Mouse (Mus musculus): Measurements from ENCODE around the gene 3110040M04Rik. TPM values are rescaled to one million over a fixed set of nuclear protein-coding genes. Genes with fewer than 3 reads are reported as not detected.
"Not testable (repeated sequence)": the region's sequence is repeated elsewhere in the genome, so short reads cannot be mapped to it uniquely, and the experiment has no call there.

The 3110040M04Rik gene
- polyA plus RNA-seq, 1 experiment = not detected

GRCm38 (mm10) chr1:151200620-151201019 is 3.3 kb upstream of the 3110040M04Rik start:
- H3K27me3 ChIP-seq (replicated peaks); H3K9me3 ChIP-seq; H3K4me1 ChIP-seq; H3K36me3 ChIP-seq (replicated peaks; ENCODE audit: low read length); H3K4me3 ChIP-seq (replicated peaks): not testable (repeated sequence)

GRCm38 (mm10) chr1:151202771-151203170 is 1.1 kb upstream of the 3110040M04Rik start:
- H3K27me3 ChIP-seq (replicated peaks); H3K4me3 ChIP-seq (replicated peaks); H3K9me3 ChIP-seq; H3K4me1 ChIP-seq; H3K36me3 ChIP-seq (replicated peaks; ENCODE audit: low read length): not testable (repeated sequence)

- H3K4me3 ChIP-seq (replicated peaks); H3K9me3 ChIP-seq; H3K4me1 ChIP-seq; H3K36me3 ChIP-seq (replicated peaks; ENCODE audit: low read length); H3K27me3 ChIP-seq (replicated peaks): not testable (repeated sequence)
Measured at GRCm38 (mm10) chr1:151208493-151208892, 4.6 kb downstream of the 3110040M04Rik start.

GRCm38 (mm10) chr1:151208944-151209343 is 5.0 kb downstream of the 3110040M04Rik start:
- not testable (repeated sequence) for H3K27me3 ChIP-seq (replicated peaks); H3K4me3 ChIP-seq (replicated peaks); H3K4me1 ChIP-seq; H3K9me3 ChIP-seq; H3K36me3 ChIP-seq (replicated peaks; ENCODE audit: low read length)

- not testable (repeated sequence) for H3K9me3 ChIP-seq; H3K4me3 ChIP-seq (replicated peaks); H3K36me3 ChIP-seq (replicated peaks; ENCODE audit: low read length); H3K4me1 ChIP-seq; H3K27me3 ChIP-seq (replicated peaks)
Measured at GRCm38 (mm10) chr1:151209824-151210355, 6.0 kb downstream of the 3110040M04Rik start, which contains the start of gene Gm47996. Gene Gm47996, plus strand, starts transcription at chr1:151210131.

- not testable (repeated sequence) for H3K27me3 ChIP-seq (replicated peaks); H3K36me3 ChIP-seq (replicated peaks; ENCODE audit: low read length); H3K9me3 ChIP-seq; H3K4me3 ChIP-seq (replicated peaks)
- peaks cover 21% of the 10 kb centered on the region for H3K4me1 ChIP-seq
Measured at GRCm38 (mm10) chr1:151211666-151212065, 7.7 kb downstream of the 3110040M04Rik start.

- H3K4me3 ChIP-seq (replicated peaks) = no peak overlapping the region
Measured at GRCm38 (mm10) chr1:151214862-151215261, 10.9 kb downstream of the 3110040M04Rik start.

GRCm38 (mm10) chr1:151215985-151216384 is 12.1 kb downstream of the 3110040M04Rik start:
- Histone ChIP-seq H3K9me3 (no peaks in the 10 kb centered on the region), H3K36me3 (replicated peaks; ENCODE audit: low read length) (no peaks in the 10 kb centered on the region), H3K4me1 (peaks cover 24% of the 10 kb centered on the region), H3K4me3 (replicated peaks) (no peak overlapping the region), H3K27me3 (replicated peaks) (peaks cover 3% of the 10 kb centered on the region)
- TF ChIP-seq FLI1 (IDR thresholded peaks at IDR 0.05; ENCODE audit: low read length) = no peak
- no peak for TF ChIP-seq GATA1 (IDR thresholded peaks at IDR 0.05; ENCODE audit: borderline replicate concordance, low read length)

More at GRCm38 (mm10) chr1:151214862-151215261, 10.9 kb downstream of the 3110040M04Rik start:
- peaks cover 3% of the 10 kb centered on the region for H3K27me3 ChIP-seq (replicated peaks)
- H3K36me3 ChIP-seq (replicated peaks; ENCODE audit: low read length) = no peaks in the 10 kb centered on the region
- H3K9me3 ChIP-seq = no peaks in the 10 kb centered on the region
- TF ChIP-seq GATA1 (IDR thresholded peaks at IDR 0.05; ENCODE audit: borderline replicate concordance, low read length) (no peak), FLI1 (IDR thresholded peaks at IDR 0.05; ENCODE audit: low read length) (no peak)
- peaks cover 24% of the 10 kb centered on the region for H3K4me1 ChIP-seq

- H3K27me3 ChIP-seq (replicated peaks) = peaks cover 3% of the 10 kb centered on the region
- peaks cover 24% of the 10 kb centered on the region for H3K4me1 ChIP-seq
- TF ChIP-seq GATA1 (IDR thresholded peaks at IDR 0.05; ENCODE audit: borderline replicate concordance, low read length) (no peak), FLI1 (IDR thresholded peaks at IDR 0.05; ENCODE audit: low read length) (no peak)
- no peak overlapping the region for H3K4me3 ChIP-seq (replicated peaks)
- H3K9me3 ChIP-seq = no peaks in the 10 kb centered on the region
- H3K36me3 ChIP-seq (replicated peaks; ENCODE audit: low read length) = no peaks in the 10 kb centered on the region
Measured at GRCm38 (mm10) chr1:151216417-151216816, 12.5 kb downstream of the 3110040M04Rik start.

- Histone ChIP-seq H3K36me3 (replicated peaks; ENCODE audit: low read length) (no peaks in the 10 kb centered on the region), H3K27me3 (replicated peaks) (no peaks in the 10 kb centered on the region), H3K4me1 (peaks cover 24% of the 10 kb centered on the region), H3K4me3 (replicated peaks) (no peak overlapping the region), H3K9me3 (no peaks in the 10 kb centered on the region)
- no peak for TF ChIP-seq FLI1 (IDR thresholded peaks at IDR 0.05; ENCODE audit: low read length)
- no peak for TF ChIP-seq GATA1 (IDR thresholded peaks at IDR 0.05; ENCODE audit: borderline replicate concordance, low read length)
Measured at GRCm38 (mm10) chr1:151219045-151219444, 15.1 kb downstream of the 3110040M04Rik start.

- Histone ChIP-seq H3K4me1 (peaks cover 17% of the 10 kb centered on the region), H3K27me3 (replicated peaks) (no peaks in the 10 kb centered on the region), H3K4me3 (replicated peaks) (no peak overlapping the region), H3K36me3 (replicated peaks; ENCODE audit: low read length) (no peaks in the 10 kb centered on the region), H3K9me3 (no peaks in the 10 kb centered on the region)
- no peak for TF ChIP-seq FLI1 (IDR thresholded peaks at IDR 0.05; ENCODE audit: low read length)
- TF ChIP-seq GATA1 (IDR thresholded peaks at IDR 0.05; ENCODE audit: borderline replicate concordance, low read length) = no peak
Measured at GRCm38 (mm10) chr1:151220098-151220497, 16.2 kb downstream of the 3110040M04Rik start.
